Mouse (Mus musculus) kidney, adult 2 months (tissue): Measurements from ENCODE around the gene U90926. TPM values are rescaled to one million over a fixed set of nuclear protein-coding genes. Genes with fewer than 3 reads are reported as not detected.

ENCODE experiments used
- DNase-seq: peaks from one replicate; pipeline ENCODE4 v3.0.0; 2021
- H3K27ac ChIP-seq: fragments of 200-500 bp; 2 replicates; pipeline ENCODE4 v1.5.1; 2012; ENCODE audit warnings: low read depth, low read length, control low read depth, inconsistent platforms; ENCODE audit not compliant: insufficient read depth
- H3K27me3 ChIP-seq: fragments of 200-500 bp; replicated peaks from 2 replicates; pipeline ENCODE4 v1.6.1; 2012; ENCODE audit warnings: mild to moderate bottlenecking, moderate library complexity, low read length, inconsistent platforms; ENCODE audit not compliant: control insufficient read depth, insufficient read depth
- H3K36me3 ChIP-seq: fragments of 200-500 bp; 2 replicates; pipeline ENCODE4 v1.6.1; 2012; ENCODE audit warnings: mild to moderate bottlenecking, moderate library complexity, low read length, inconsistent platforms; ENCODE audit not compliant: control insufficient read depth, insufficient read depth
- H3K4me1 ChIP-seq: fragments of 200-500 bp; 2 replicates; pipeline ENCODE4 v1.6.1; 2011; ENCODE audit warnings: low read length; ENCODE audit not compliant: control insufficient read depth, insufficient read depth
- H3K4me3 ChIP-seq: fragments of 200-500 bp; 2 replicates; pipeline ENCODE4 v1.5.1; 2011; ENCODE audit warnings: mild to moderate bottlenecking, low read depth, low read length, control low read depth; ENCODE audit not compliant: insufficient read depth
- CTCF ChIP-seq: fragments of 200-500 bp; conservative IDR thresholded peaks from 2 replicates; pipeline ENCODE4 v1.5.1; 2011; ENCODE audit warnings: low read depth, mild to moderate bottlenecking, control low read depth, low read length, moderate library complexity, mixed read lengths; ENCODE audit not compliant: insufficient read depth, insufficient read length
- POLR2A ChIP-seq: fragments of 200-500 bp; IDR thresholded peaks from one replicate; pipeline ENCODE4 v1.6.1; 2011; ENCODE audit warnings: low read depth, low read length, control low read depth
- WGBS: fragments of 180-500 bp; shearing (Covaris S2); methylation state at CpG from one replicate; pipeline ENCODE4 v1.1.7; 2018; 5-methylcytosine and 5-hydroxymethylcytosine counted together
- polyA plus RNA-seq: library from polyadenylated mRNA; depleted of rRNA; stranded (reverse); fragments of >200 nt; gene quantifications from 2 replicates; pipeline ENCODE4 v1.2.3, GENCODE M21; 2012

The U90926 gene
- polyA plus RNA-seq, 1 experiment, result not detected

DNA sequence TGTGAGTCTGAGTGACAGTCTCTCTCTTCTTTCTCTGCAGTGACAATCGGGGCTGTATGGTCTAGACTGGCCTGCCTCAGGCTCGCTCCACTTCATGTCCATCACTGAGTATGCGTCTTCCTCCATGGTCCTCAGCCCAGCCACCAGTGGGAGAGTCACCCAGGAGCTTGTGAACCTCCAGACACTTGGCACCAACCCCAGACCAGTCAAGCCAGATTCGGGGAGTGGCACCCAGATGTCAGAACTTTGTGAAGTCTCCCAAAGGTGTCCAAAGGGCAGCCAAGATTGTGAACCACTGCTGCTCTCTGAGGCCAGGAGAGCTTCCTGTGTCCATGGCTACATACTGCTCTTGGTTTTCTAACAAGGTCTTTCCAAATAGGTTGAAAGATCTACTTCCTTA, 3.0 kb downstream of the U90926 start:
- H3K4me3 ChIP-seq, result no peak overlapping the region
- 83% methylated on average over 4 of the region's 4 CpGs for WGBS
- H3K27me3 ChIP-seq, result no peaks in the 10 kb centered on the region
- peak; percentile 12 for DNase-seq
- no peak overlapping the region for H3K27ac ChIP-seq
- TF ChIP-seq CTCF, result no peak
- no peaks in the 10 kb centered on the region for H3K36me3 ChIP-seq
- no peaks in the 10 kb centered on the region for H3K4me1 ChIP-seq

DNA sequence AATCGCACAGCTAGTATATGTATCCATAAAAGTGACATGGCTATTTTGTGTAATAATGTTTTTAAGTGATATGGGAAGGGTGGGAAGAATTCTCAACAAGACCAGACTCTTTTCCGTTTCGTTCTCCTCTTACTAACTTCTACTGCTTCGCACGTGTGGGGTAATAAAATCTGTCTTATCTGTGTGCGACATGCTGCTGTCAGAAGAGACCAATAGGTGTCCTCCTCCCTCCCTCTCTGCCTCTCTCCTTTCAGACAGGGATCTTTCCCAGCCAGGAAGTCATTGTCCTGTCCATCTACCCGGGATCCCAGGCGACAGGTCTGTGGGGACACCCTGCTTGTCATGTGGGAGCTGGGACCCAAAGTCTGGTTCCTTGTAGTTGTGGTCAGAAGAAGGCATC, 5.0 kb downstream of the U90926 start:
- Histone ChIP-seq H3K4me3 (no peak overlapping the region), H3K36me3 (no peaks in the 10 kb centered on the region), H3K4me1 (peaks cover 3% of the 10 kb centered on the region; the same call in 1 of the 2 replicates), H3K27me3 (no peaks in the 10 kb centered on the region), H3K27ac (no peak overlapping the region)
- 70% methylated on average over 8 of the region's 8 CpGs for WGBS
- no peak for TF ChIP-seq CTCF
- no peak for TF ChIP-seq POLR2A
- DNase-seq, result no peak

DNA sequence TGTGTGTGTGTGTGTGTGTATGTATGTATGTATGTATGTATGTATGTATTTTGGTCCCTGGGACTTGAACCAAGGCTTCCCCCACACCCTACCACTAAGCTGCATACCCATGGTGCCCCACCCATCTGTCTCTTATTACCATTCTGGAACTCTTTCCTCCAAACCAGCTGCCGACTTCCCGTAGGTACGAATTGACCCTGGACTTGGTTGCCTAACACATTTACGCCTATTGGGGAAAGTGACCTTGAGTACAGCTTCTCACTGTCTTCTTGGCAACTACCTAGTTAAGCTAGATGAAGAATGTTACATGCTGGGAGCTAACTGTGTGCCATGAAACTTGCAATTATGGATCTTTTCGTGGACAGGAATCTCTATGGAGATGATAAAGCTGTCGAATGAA, 9.1 kb downstream of the U90926 start:
- peak overlapping the region; percentile 72 for H3K27ac ChIP-seq
- peaks cover 8% of the 10 kb centered on the region; the same call in 1 of the 2 replicates for H3K4me1 ChIP-seq
- TF ChIP-seq POLR2A (no peak), CTCF (no peak)
- H3K4me3 ChIP-seq, result no peak overlapping the region
- 73% methylated on average over 6 of the region's 6 CpGs for WGBS
- DNase-seq, result peak; percentile 13
- no peaks in the 10 kb centered on the region; the same call in 1 of the 2 replicates for H3K36me3 ChIP-seq
- H3K27me3 ChIP-seq, result no peaks in the 10 kb centered on the region

DNA sequence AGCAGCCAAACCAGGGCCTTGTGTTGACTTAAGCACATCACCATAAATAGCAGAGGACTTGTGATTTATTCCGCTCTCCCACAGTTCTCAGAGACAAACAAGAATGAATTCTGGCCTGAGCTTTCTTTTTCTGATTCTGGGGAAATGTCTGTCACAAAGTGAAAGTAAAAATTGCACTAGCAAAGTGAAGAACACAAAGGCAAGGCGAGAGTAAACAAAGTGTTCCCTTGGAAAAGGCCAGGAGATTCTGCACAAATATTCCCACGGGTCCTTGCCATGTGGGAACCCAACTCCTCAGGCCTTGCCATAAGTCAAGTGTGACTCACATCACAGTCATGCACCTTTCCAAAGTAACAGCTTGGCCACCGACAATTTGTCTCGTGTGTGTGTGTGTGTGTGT, 9.5 kb downstream of the U90926 start:
- Histone ChIP-seq H3K27me3 (no peaks in the 10 kb centered on the region), H3K4me3 (no peak overlapping the region), H3K36me3 (no peaks in the 10 kb centered on the region; the same call in 1 of the 2 replicates), H3K4me1 (peaks cover 8% of the 10 kb centered on the region; the same call in 1 of the 2 replicates), H3K27ac (peak overlapping the region; percentile 72)
- WGBS, result 35% methylated on average over 5 of the region's 5 CpGs
- TF ChIP-seq POLR2A (no peak), CTCF (no peak)
- peak; percentile 61 for DNase-seq

DNA sequence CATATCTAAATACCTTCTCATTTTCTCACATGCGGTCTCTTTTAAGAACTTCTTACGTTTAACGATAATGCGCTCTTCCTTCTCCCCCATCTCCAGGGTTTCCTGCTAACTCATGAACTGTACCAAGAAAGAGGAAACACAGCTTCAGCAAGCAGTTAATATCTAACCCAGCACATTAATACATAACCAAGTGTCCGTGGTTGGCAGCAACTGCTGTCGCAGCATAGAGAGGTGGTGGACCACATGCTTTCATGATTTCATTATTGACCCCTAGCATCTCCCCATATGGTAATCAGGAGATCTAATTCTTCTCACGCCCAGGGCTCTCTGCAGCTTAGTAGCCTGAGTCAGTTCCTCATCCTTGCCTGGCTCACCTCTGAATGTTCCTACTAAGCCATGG, 10.0 kb downstream of the U90926 start:
- 33% methylated on average over 7 of the region's 7 CpGs for WGBS
- H3K36me3 ChIP-seq, result no peaks in the 10 kb centered on the region; the same call in 1 of the 2 replicates
- H3K27ac ChIP-seq, result peak overlapping the region; percentile 72

DNA sequence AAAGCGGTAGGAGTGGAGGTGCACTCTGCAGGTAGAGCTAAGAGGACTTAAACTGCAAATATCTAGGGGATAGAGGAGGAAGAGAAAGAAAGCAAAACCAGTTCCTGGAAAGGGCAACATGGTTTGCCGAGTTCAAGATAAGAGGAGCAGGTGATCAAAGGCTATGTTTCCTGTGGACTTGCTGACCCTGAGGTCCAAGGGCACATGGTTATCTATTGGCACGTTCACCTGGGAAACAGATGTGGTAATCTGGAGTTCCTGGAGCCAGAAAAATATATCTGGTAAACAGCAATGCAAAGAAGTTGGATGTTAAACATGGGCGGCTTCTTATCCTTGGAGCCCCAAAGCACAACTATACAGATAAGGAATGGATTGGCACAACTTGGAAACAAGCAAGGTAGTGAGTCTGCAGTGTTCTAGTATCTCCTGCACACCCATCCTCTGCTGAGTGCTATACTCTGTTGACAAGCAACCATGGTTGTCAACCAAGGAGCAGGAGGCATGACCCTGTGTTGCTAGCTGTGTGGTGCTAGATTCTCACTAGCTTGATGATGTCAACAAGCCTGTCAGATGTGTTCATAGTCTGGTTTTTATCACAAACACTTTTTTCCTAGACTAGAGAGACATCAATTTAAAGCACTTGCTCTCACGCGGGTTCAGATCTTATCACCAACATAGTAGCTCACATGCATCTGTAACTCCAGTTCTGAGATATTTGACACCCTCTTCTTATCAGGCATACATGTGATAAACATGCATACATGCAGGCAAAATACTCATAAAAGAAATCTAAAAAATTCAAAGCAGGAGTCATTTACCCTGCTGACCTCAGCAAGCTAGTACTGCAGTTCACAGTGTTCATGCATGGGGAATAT, 10.8 kb downstream of the U90926 start:
- no peak for TF ChIP-seq POLR2A
- TF ChIP-seq CTCF, result no peak
- Histone ChIP-seq H3K27ac (no peak overlapping the region), H3K4me3 (no peak overlapping the region), H3K36me3 (no peaks in the 10 kb centered on the region; the same call in 1 of the 2 replicates), H3K4me1 (peaks cover 8% of the 10 kb centered on the region; the same call in 1 of the 2 replicates), H3K27me3 (no peaks in the 10 kb centered on the region)
- peak; percentile 17 for DNase-seq
- 69% methylated on average over 6 of the region's 6 CpGs for WGBS

More for the DNA sequence above, 10.0 kb downstream of the U90926 start:
- DNase-seq, result peak; percentile 86
- Histone ChIP-seq H3K27me3 (no peaks in the 10 kb centered on the region), H3K4me3 (no peak overlapping the region), H3K4me1 (peaks cover 8% of the 10 kb centered on the region; the same call in 1 of the 2 replicates)
- TF ChIP-seq CTCF (no peak), POLR2A (no peak)

DNA sequence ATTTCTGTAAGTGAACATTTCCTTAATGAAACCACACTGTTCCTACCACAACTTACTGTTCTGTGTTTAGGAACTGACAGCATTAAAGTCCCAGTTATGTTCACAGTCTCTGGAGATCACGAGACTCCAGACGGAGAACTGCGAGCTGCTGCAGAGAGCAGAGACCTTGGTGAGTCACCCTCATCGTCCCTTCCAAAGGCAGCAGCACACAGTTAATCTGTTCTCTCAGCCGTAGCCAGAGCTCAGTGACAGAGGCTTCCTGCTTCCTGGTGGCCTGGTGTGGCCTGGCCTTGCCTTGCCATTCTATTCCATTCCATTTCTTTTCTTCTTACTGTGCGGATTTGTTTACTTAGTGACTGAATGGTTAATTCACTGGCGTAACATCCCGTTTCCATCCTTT, 16.9 kb downstream of the U90926 start:
- H3K4me1 ChIP-seq, result peaks cover 11% of the 10 kb centered on the region; the same call in 1 of the 2 replicates
- WGBS, result 61% methylated on average over 8 of the region's 8 CpGs
- peak; percentile 14 for DNase-seq
- peaks cover 2% of the 10 kb centered on the region for H3K36me3 ChIP-seq
- H3K27ac ChIP-seq, result no peak overlapping the region
- TF ChIP-seq CTCF (no peak), POLR2A (no peak)
- no peaks in the 10 kb centered on the region for H3K27me3 ChIP-seq
- no peak overlapping the region for H3K4me3 ChIP-seq
